Mouse (Mus musculus) fibroblast of lung, adult 2 months (primary cell): ENCODE data around the gene Bach2.

Source experiments
- DNase-seq: peaks from one replicate; pipeline ENCODE4 v3.0.0-alpha.2; 2011; ENCODE audit warnings: low read depth

The Bach2 gene

DNA sequence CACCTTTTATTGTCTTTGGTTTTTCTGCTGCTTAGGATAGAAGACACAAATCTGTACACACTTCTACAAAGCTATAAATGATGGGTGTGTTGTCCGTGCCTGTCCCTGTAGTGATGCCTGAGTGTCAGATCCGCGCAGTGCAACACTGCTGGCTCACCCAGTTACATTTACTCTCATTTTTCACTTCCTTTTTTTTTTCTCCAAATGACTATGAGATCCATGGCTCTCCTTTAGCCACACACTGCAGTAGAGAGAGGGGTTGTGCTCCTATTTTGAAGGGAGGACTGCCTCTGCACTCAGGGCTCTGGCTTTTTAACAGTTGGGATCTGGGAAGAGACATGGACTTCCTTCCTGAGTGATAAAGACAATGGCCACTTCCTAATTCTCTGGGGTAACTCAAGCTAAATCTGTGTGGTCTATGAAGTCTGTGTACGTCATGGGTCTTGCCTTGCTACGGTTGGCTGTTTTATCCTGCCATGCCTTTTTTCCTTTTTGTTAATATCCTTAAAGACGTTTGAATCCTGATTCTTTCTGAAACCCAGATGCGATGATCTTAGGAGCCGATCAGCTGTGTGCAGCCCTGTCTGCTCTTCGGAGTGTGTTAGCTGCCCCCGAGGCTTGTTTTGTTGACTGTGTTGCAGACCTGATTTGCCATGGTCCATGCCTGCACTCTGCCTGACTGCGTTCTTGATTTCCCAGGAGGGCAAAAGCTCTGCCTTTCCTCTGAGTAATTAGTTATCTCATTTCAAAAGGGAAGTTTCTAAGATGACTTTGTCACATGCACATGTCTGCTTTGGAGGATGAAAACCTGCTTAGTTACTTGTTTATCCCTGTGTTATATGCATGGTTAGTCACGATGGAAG is 120.2 kb downstream of the Bach2 start:
- DNase-seq: no peak

DNA sequence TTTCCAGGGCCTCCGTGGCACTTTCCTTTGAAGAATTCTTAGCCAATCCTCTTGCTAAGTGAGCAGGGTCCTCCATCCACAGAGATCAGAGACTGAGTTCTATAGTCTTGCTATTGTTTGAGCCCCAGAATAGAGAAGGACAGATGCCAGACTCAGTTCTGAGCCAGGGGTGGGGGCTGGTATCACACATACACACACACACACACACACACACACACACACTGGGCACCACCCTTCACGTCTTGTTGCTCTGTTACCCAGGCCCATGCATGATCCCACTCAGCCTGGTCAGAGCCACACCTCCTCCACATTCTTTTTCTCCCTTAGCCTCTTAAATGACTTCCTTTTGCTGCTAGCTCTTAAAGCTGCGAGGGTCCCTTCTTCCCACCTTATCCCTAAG is 121.0 kb downstream of the Bach2 start:
- DNase-seq: no peak

DNA sequence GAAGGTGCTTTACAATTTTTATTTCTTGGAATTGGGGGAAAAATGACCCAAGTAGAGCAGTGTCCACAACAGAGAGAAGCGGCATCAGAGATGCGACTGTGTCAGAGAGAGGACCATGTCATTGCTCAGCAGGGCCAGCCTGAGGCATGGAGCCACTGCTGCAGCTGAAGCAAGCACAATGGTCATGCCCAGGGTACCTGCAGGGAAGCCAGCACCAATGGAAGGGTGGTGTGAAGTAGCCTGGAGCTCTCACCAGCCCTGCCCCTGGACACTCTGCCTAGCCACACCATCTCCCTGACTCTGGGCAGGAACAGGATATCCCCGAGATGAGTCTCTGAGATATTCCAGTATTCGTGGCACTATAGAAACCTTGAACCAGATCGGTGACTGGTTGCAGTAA is 121.9 kb downstream of the Bach2 start:
- DNase-seq: no peak

DNA sequence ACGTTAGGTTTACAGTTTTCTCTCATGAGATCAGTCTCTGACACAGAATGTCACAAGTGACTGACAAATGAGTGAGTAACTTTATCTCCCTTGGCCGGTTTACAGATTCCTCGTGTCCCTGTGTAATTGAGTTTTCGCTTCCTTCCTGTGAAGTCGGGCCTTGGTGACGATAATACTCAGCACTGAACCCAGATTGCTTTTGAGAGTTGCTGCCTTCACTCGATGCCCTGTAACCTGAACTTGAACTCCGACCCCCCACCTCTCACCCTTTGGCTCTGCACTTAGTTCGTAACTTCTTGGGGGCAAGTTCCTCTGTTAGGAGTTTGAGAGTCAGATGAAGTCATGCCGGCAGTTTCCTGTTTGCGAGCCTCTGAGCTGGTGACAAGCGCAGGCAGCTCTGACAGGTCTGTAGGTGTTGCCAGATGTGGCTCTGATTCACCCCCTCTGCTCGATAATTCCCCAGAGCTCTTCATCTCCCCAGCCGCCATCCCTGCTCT is 124.9 kb downstream of the Bach2 start:
- DNase-seq: no peak

DNA sequence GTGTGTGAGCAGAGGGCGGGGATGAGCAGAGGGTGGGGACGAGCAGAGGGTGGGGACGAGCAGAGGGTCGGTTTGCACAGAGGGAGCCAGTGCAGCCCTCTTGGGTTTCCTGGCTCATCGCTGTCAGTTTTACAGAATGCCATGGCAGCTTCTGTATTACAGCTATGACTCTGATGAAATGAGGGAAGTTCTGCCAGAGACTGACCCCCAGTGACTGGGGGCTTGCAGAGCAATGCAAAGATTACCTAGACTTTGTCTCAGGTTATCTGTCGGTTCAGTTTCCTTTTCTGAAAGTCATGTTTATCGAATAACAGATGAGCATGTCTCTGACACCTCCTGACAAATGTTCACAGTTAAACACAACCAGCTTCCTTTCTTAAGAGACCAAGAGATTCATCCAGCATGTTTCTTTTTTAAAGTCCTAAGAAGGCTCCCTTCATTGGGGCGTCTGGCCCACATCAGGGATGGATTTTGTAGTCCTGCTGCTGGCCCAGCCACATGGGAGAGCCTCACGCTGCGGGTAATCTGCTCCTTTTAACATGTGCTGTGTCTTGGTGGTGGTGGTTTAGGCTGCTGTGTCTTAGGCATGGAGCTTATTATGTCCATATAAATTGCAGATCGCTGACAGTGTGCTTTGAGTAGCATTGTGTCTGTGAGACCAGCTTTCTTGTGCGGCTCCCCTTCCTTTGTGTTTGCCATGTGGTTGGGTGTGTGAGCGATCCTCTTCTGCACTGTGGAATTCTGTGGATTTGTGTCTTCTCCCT is 126.7 kb downstream of the Bach2 start:
- DNase-seq: no peak

DNA sequence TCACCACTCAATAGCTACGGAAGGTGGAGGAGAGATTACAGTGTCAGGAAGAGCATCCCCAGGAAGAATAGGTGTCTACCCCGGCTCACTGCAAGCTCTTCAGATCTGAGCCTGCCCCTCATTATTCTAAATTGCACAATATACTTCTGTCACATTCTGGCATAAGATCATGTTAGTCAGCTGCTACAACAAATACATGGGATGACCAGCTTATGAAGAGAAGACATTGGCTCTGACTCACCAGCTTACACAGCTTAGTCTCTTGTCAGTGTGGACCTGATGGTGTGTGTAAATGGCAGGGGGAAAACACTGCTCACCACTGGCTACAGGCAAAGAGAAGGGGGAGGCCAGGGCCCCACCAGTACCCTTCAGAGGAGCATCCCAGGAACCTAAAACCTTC is 127.6 kb downstream of the Bach2 start:
- DNase-seq: no peak

DNA sequence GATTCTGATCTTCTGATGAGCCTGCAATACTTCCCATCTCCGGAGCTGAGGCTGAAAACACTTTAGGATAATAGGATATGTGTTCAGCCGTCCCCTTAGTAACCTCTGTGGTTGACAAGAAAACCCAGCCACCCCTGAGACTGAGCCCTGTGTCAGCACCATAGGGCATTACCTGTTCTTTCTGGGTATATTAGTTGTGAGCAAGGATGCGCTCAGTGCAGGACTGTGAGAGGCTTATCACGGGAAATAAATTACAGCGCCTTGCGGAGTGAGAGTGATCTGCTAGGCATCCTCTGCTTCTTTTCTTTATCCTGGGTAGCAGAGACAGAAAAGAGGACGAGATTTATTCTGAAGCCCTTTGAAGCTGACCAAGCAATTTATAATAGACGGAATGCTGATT is 129.7 kb downstream of the Bach2 start:
- no peak for DNase-seq

DNA sequence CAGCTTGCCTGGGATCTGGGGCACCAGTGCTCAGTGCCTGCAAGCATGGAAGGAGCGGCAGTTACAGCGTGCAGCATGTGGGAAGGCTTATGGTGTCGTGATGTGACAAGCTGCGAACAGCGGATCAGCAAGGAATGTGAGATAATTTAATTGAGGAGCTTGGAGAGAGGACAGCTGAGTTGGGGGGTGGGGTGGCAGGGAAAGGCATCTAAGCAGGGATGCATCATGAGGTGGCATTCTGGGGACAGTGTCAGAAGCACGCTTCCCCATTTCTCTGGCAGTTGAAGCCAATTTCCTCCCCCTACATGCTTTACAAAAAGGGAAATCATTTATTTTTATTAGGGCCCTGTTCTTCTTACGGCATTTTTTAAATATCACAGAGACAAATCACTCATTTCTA is 134.5 kb downstream of the Bach2 start:
- no peak for DNase-seq

DNA sequence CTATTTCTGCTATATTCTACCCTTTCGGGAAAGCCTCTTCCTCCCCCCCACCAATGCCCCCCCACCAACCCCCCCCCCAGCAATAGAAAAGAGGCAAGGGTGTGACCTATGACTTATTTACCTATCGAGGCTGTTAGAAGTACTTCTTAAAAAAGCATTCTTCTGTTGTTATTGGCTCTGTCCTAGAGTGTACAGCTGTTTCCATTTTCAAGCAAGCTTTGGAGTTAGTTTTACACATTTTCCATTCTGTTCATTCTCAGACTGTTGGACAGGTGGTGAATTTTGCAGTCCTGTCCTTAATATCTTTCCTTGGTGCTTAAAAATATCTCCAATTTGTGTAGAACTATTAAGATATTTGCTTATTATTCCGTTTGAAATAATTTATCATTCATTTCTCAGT is 134.9 kb downstream of the Bach2 start:
- DNase-seq: no peak

DNA sequence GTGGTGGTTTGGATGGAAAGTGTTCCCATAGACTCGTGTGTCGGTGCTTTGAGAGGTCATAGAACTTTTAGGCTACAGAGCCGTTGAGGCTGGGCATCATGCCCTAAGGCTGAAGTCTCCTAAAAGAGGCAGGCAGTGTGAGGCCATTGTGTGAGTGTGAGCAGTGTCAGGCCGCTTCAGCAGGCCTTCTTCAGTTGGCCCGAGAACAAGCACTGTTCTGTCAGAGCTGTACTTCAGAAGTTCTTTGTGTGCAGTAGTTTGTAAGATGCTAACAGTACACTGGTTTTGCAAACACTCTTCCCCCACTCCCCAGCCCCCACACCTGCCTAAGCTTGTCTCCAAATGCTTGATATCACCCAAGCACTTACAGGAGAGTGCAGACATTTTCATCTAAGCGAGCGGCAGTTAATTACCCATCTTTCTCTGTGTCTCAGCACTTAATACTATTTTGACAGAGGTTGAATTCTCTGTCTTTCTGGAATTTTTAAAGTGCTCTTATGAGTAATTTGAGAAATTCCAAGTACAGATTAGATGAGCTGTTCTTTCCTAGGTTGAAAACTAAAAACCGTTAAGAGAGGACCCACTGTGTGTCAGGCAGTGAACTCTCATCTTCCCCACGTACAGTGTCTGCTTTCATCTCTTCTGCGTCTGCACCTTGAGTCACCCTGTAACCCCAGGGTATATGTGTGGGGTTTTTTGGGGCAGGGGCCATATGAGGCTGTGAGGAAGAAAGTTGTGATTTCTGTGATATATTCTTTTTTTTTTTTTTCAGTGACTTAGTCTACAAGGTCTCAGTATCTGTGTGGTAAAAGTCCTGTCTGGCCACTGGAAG is 136.4 kb downstream of the Bach2 start:
- no peak for DNase-seq

DNA sequence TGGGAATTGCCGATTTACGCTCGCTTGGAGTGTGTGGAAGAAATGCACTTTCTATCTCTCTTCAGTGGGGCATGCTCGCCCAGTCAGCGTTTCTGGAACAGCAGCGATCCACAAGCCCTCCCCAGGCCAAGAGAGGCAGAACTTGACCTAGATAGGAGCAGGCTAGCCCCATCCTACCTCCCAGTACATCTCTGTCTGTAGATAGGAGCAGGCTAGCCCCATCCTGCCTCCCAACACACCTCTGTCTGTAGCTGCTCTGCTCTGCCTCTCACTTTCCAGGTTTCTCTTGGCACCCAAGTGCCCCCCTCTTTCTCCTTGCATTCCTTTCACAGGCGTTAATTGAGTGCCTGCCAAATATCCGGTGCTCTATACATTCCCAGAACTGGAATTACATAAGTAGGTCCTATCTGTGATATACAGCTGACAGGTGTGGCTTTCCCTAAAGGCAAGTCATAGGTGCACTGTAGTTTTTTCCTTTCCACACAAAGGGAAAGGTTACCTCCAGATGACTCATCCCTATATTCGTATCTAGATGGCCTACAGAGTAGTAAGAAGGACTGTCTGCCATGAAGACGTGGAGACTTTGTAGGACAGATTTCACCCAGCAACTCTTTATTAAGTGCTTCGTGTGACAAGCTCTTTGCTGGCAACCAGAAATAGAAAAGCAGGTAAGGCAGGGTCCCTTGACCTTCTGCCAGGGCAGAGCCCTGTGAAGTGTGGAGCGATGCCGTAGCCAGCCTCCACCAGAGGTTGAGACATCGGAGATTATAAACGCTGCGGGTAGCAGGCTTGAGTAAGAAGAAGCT is 137.3 kb downstream of the Bach2 start:
- DNase-seq: no peak

DNA sequence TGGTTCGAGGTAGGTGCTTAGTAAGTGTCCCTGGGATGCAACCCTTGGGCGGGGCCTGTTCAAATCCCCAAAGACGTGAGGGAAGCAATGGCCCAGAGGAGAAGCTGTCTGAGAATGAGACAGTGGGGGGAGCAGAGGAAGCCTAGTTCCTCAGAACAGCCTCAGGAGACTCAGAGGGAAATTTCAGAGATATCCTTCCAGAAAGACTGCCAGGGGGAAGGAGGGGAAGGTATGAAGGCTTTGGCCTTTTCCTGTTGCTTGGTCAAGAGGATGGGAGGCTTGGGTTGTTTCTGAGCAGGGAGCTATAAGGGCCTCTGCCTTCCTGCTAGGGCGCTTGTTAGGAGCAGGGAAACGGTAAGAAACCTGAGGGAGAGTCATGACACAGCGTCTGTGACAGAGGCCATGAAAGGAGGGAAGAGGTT is 137.9 kb downstream of the Bach2 start:
- no peak for DNase-seq

DNA sequence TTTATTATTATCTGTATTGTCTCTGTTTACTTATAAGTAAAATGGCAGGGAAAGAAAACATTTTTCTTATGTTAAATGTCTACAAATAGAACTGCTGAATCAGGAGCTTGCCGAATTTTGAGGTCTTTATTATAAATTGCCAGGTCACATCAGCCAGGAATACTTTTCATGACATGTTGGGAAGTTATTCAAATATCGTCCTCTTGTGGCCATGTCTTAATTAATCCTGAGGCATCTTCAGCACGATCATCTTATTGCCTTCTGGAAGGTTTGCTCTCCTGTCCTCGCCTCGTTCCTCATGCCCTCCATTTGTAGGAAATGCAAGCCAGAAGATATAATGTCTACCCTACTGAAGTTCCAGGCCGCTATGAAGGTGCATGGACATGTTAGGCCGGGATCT is 140.5 kb downstream of the Bach2 start:
- no peak for DNase-seq

DNA sequence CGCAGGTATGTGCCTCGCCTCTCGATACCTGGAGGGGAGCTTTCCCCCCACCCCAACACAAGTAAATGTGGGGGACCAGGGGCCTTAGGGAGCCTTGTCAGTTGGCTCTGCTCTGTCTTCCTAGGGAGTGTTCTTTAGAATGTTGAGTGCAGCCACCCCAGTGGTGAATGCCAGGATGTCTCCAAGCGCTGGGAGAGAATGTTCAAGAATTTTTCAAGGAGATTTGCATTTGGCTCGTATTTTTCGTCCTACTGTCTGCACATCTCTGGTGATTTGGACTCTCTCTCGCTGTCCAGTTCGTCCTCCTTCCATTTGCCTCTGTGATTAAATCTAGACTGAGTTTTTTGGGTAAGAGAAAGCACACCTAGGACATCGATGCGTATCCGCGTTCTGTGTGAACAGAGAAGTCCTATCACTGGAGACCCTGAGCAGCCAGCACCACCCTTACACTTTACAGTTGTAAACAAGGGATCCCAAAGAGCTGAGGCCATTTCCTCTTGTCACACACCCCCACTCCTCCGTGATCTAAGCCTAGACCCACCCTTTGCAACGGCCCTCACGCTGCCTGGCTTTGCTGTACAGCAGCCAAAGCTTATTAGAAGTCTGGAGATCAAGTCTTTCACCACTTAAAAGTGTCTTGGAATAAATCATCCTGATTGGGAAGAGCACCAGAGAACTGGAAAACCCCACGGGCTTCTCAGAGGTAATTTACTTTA is 143.2 kb downstream of the Bach2 start:
- DNase-seq: no peak

DNA sequence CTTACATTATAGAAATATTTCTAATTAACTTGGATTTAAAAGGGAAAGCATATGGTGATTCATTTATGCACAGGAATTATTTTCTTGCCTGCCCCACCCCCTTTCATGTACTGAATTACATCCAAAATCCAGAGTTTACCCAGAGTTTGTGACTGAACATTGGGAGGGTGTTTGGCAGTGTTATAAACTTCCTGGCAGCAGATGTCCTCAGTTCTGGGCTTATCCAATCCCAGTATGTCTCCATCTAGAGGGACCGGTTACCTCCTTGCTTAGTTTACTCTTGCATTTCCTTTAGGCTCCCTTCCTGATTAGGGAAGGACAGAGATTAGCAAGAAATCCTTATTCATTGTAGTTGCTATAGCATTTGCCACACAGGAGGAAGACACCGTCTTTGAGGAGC is 146.5 kb downstream of the Bach2 start:
- DNase-seq: no peak

DNA sequence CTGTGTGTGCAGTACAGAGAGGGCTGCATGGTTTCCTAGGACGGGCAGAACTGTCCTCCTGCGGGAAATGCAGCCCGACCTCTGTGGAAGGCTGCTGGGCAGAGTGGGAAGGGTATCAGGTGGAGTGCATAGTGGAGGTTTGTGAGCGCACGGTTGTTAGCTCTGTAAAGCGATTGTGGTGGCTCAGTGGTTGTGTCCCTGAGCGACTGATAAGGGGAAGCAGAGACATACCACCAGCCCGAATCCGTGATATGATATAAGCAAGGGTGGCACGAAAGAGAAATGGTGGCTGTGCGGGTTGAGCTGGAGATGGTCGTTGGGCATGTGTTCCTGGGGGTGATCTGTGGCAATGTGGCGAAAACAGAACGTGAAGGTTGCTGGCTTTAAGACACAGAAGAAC is 147.0 kb downstream of the Bach2 start:
- no peak for DNase-seq

DNA sequence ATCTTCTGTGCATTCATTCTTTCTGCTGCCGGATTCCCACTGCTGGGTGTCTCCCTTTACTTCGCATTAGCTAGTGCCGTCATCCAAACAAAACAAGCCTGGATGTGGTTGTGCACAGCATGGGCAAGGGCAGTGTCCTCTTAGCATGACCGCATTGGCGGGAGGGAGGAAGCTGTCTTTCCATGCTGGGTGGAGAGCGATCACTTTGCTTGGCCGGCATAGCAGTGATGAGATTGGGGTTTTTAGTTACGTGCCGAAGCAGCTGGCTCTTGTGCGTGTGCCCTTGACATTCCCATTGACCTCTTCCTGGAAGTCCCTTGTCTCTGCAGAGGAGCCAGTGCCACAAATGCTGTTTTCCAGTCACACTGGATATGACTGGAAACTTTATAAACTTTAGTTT is 147.7 kb downstream of the Bach2 start:
- no peak for DNase-seq

DNA sequence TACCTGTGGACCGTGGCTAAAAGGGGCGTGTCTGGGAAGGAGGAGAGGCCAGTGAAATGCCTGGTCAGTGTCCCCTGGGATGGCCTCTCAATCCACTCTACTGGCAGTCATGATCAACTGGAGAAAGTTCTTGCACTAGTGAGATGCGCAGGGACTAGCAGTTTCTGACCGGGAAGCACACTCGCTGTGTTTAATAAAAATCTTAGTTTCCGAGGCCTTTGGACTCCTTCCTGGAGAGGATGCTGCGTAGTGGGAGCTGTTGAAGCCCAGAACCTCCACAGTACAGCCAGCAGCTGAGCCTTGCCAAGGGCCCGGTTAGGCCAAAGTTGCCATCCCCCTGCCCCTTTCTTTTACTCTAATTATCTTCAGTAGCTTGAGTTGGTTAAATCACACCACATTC is 148.3 kb downstream of the Bach2 start:
- DNase-seq: no peak

DNA sequence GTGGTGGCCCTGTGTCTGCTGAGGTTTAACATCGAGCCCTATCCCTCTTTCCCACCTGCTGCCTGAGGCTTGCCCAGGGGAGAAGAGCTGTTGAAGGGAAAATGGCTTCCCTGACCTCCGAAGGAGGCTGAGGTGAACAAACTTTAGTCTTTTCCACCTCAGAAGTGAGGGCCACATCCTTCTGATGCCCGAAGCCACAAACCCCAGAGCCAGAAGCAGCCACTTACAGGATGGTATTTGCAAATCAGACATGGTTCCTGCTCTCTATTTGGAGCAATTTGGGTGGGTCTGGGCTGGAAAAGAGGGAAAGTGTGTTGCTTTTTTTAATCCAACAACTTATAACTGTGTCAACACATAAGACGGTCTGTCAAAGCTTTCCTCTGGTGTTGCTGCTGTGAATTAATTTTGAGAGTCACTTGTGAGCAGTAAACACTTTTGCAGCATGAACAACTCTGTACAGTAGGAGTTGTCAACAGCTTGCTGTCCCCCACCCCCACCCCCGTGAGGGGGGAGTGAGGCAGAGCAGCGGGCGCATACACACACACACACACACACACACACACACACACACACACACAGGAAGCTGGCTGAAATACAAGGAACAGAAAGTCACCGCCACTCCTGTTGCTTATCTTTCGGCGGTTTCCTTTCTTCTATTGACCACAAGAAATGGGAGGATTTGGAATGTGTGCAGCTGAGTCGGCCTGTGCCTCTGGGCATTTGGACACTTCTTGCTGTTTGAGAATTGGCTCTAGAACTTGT is 149.1 kb downstream of the Bach2 start:
- no peak for DNase-seq

DNA sequence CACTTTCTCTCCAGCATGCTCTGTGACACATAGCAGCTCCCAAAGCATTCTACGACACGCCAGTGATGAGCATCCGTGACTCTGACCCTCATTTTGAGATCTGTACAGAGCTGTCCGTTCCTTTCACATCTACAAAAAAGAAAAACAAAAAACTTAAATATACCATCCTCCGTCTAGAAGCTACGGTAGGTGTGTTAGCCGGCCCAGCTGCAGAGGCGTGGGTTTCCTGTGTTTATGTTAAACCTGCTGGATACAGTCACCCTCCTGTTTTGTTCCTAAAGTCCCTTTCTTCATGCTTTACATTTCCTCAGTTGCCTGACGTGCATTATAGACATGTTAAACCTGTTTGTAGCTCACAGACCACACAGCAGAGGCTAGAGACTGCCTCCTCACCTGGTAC is 150.0 kb downstream of the Bach2 start:
- DNase-seq: no peak
